Mouse (Mus musculus): ENCODE results near the gene Gm11634. TPM values are rescaled to one million over a fixed set of nuclear protein-coding genes. Genes with fewer than 3 reads are reported as not detected.
A peak's percentile ranks its signal among the peaks of the same experiment; 100 is the strongest.
"Not testable (repeated sequence)": the region's sequence is repeated elsewhere in the genome, so short reads cannot be mapped to it uniquely, and the experiment has no call there.

The Gm11634 gene
- polyA plus RNA-seq, 1 experiment from 2014 or later, result not detected

DNA sequence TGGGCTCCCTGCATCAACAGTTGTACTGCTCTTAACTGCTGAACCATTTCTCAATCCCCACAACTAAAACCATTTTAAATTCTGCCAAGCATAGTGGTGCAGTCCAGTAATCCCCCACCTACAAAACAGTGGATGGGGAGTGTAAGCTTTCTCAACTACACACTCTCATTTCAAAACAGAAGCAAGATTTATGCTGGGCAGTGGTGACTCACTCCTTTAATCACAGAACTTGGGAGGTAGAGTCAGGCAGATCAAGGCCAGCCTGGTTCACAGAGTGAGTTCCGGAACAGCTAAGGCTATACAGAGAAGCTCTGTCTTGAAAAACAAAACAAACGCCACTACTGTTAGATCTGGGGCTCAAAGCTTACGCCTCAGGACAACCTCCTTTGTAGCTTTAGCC, 19.5 kb upstream of the Gm11634 start:
- no peaks in the 10 kb centered on the region for H3K27me3 ChIP-seq (replicated peaks; ENCODE audit: control insufficient read depth, insufficient read depth, low read length)
- no peak overlapping the region for H3K9ac ChIP-seq (ENCODE audit: low read length)
- no peak overlapping the region for H3K27ac ChIP-seq (ENCODE audit: low read depth, low read length)
- H3K36me3 ChIP-seq (ENCODE audit: control insufficient read depth, insufficient read depth, low read length), result no peaks in the 10 kb centered on the region
- H3K4me1 ChIP-seq (ENCODE audit: control insufficient read depth, insufficient read depth, low read length), result peaks cover 19% of the 10 kb centered on the region
- no peak overlapping the region for H3K4me2 ChIP-seq (ENCODE audit: low read length)
- DNase-seq (ENCODE audit: low spot score) (no peak), ATAC-seq (no peak)
- H3K4me3 ChIP-seq (ENCODE audit: low read depth, low read length), result no peak overlapping the region
- 67% methylated on average over 3 of the region's 3 CpGs for WGBS
- H3K9me3 ChIP-seq (replicated peaks; ENCODE audit: control insufficient read depth, low read length), result no peaks in the 10 kb centered on the region

DNA sequence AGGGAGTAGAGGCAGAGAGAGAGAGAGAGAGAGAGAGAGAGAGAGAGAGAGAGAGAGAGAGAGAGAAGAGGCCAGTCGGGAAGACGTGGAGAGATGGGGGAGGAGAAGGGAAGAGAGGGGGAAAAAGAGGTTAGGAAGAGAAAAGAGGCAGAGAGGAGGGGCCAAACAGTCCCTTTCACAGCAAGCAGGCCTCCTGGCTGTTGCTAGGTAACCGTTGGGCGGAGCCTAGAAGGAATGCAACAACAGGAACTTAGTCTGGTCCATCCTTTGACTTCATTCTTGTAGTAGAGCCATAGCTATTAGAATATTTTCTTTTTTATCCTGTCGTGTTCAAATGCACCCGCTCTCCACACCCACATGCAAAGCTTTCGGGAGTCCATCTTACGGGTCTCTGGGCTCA, 18.8 kb upstream of the Gm11634 start:
- Histone ChIP-seq H3K27ac (ENCODE audit: low read depth, low read length) (peak overlapping the region; percentile 83), H3K4me2 (ENCODE audit: low read length) (peak overlapping the region; percentile 31), H3K27me3 (replicated peaks; ENCODE audit: control insufficient read depth, insufficient read depth, low read length) (no peaks in the 10 kb centered on the region), H3K9ac (ENCODE audit: low read length) (no peak overlapping the region), H3K4me3 (ENCODE audit: low read depth, low read length) (no peak overlapping the region), H3K4me1 (ENCODE audit: control insufficient read depth, insufficient read depth, low read length) (peaks cover 20% of the 10 kb centered on the region), H3K36me3 (ENCODE audit: control insufficient read depth, insufficient read depth, low read length) (no peaks in the 10 kb centered on the region), H3K9me3 (replicated peaks; ENCODE audit: control insufficient read depth, low read length) (no peaks in the 10 kb centered on the region)
- peak; percentile 92 for DNase-seq (ENCODE audit: low spot score)
- ATAC-seq, result peak; percentile 63
- WGBS, result 5% methylated on average over 7 of the region's 8 CpGs

DNA sequence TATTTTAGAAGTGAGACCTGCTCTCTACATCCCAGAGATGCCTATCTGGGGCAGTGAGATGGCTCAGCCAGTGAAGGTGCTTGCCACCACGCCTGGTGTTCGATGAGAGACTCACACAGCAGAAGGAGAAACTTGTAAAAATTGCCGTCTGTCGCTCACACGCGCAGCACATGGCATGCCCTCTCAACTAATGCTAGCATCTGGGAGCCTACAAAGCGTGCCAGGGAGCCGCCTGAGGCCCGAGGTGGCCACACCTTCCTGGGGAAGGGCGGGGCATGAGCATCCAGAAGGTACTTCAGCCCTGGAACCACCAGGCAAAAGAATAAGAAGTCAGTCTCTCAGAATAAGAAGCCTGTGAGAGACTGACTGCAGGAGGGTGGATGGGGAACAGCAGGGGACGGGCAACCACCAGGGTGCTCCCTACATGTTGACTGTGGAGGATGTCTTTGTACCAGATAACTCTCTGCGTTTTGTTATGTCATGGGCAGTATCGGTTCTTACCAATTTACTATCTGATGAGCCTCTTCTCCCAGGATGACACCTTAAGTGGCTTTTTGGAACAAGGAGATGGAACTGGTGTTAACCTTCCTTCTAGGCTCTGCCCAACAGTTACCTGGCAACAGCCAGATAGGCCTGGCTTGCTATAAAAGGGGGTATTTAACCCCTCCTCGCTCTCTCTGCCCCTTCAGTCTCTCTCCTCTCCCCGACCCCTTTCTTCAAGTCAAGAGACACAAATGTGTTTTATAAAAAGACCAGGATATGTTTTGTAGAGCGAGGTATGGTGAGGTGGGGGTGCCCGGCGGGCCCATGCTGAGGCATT, 18.1 kb upstream of the Gm11634 start:
- Histone ChIP-seq H3K36me3 (ENCODE audit: control insufficient read depth, insufficient read depth, low read length) (no peaks in the 10 kb centered on the region), H3K27me3 (replicated peaks; ENCODE audit: control insufficient read depth, insufficient read depth, low read length) (no peaks in the 10 kb centered on the region), H3K9me3 (replicated peaks; ENCODE audit: control insufficient read depth, low read length) (no peaks in the 10 kb centered on the region), H3K9ac (ENCODE audit: low read length) (no peak overlapping the region), H3K4me1 (ENCODE audit: control insufficient read depth, insufficient read depth, low read length) (peaks cover 20% of the 10 kb centered on the region), H3K4me2 (ENCODE audit: low read length) (peak overlapping the region; percentile 31), H3K27ac (ENCODE audit: low read depth, low read length) (peak overlapping the region; percentile 83), H3K4me3 (ENCODE audit: low read depth, low read length) (no peak overlapping the region)
- DNase-seq (ENCODE audit: low spot score), result peak; percentile 87
- peak; percentile 81 for ATAC-seq
- 16% methylated on average over 18 of the region's 18 CpGs for WGBS

DNA sequence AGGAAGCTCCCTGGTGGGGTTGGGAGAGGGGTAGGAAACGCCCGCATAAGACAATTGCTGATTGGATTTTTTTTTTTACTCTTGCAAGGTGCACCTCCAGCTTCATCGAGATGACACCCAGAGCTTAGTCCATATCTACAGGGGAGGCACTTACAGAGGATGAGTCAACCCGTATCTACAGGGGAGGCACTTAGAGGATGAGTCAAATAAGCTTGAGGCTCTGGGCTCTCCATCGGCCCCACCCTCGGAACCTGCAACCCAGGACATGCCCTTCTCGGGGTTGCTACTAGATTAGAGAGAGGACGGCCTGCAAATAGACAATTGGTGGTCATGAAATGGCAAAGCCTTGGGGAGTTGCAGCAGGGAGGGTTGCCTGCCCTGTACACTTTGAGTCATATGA, 17.0 kb upstream of the Gm11634 start:
- no peak for ATAC-seq
- peak overlapping the region; percentile 9; the same call in 1 of the 2 replicates for H3K27ac ChIP-seq (ENCODE audit: low read depth, low read length)

DNA sequence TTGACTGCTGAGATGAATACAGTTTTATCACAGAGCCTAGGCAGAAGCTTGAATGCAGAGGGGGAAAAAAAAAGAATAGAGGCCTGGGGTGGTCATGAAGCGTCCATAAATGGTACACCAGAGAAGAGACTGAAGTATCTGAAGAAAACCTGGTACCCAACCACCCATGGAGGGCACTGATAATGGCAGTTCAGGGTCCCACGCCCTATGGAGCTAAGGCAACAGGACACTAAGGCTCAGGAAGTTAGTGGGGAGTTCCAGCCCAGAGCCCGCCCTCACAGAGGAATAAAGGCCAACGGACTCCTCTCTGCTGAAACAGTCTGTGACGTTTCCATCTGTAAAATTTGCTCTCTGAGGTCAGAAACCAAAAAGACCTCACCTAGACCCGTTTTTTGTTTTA, 16.3 kb upstream of the Gm11634 start:
- no peaks in the 10 kb centered on the region for H3K27me3 ChIP-seq (replicated peaks; ENCODE audit: control insufficient read depth, insufficient read depth, low read length)
- H3K4me2 ChIP-seq (ENCODE audit: low read length), result no peak overlapping the region
- DNase-seq (ENCODE audit: low spot score) (no peak), ATAC-seq (no peak)
- peaks cover 20% of the 10 kb centered on the region for H3K4me1 ChIP-seq (ENCODE audit: control insufficient read depth, insufficient read depth, low read length)
- 90% methylated on average over 6 of the region's 6 CpGs for WGBS
- no peak overlapping the region for H3K27ac ChIP-seq (ENCODE audit: low read depth, low read length)
- H3K9ac ChIP-seq (ENCODE audit: low read length), result no peak overlapping the region
- no peaks in the 10 kb centered on the region for H3K36me3 ChIP-seq (ENCODE audit: control insufficient read depth, insufficient read depth, low read length)
- H3K9me3 ChIP-seq (replicated peaks; ENCODE audit: control insufficient read depth, low read length), result no peaks in the 10 kb centered on the region
- H3K4me3 ChIP-seq (ENCODE audit: low read depth, low read length), result no peak overlapping the region

More for the DNA sequence above, 17.0 kb upstream of the Gm11634 start:
- Histone ChIP-seq H3K4me2 (ENCODE audit: low read length) (no peak overlapping the region), H3K9me3 (replicated peaks; ENCODE audit: control insufficient read depth, low read length) (no peaks in the 10 kb centered on the region), H3K9ac (ENCODE audit: low read length) (no peak overlapping the region), H3K36me3 (ENCODE audit: control insufficient read depth, insufficient read depth, low read length) (no peaks in the 10 kb centered on the region), H3K4me1 (ENCODE audit: control insufficient read depth, insufficient read depth, low read length) (peaks cover 20% of the 10 kb centered on the region), H3K4me3 (ENCODE audit: low read depth, low read length) (no peak overlapping the region), H3K27me3 (replicated peaks; ENCODE audit: control insufficient read depth, insufficient read depth, low read length) (no peaks in the 10 kb centered on the region)
- 94% methylated on average over 8 of the region's 8 CpGs for WGBS
- DNase-seq (ENCODE audit: low spot score), result no peak

DNA sequence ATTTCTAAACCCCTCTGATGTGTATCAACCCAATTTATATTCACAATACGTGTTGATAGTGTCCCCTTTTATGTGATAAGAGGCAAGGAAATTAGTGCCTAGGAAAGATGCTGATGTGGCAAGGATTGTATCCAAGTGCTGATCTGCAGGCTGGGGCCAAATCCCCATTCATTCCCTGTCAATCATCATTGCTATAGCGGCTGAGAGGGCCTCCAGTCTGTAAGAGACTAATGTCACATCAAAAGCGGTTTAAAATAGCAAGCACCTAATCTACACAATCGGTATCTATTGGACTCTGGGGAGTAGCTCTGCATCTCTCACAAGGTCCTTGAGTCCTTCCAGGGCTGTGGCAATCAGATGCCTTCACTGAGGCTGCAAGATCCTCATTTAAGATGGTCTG, 15.1 kb upstream of the Gm11634 start:
- peaks cover 20% of the 10 kb centered on the region for H3K4me1 ChIP-seq (ENCODE audit: control insufficient read depth, insufficient read depth, low read length)
- H3K9me3 ChIP-seq (replicated peaks; ENCODE audit: control insufficient read depth, low read length), result no peaks in the 10 kb centered on the region
- H3K36me3 ChIP-seq (ENCODE audit: control insufficient read depth, insufficient read depth, low read length), result no peaks in the 10 kb centered on the region
- no peak overlapping the region for H3K9ac ChIP-seq (ENCODE audit: low read length)
- 14% methylated on average over 4 of the region's 4 CpGs for WGBS
- H3K4me2 ChIP-seq (ENCODE audit: low read length), result no peak overlapping the region
- no peak for ATAC-seq
- H3K27me3 ChIP-seq (replicated peaks; ENCODE audit: control insufficient read depth, insufficient read depth, low read length), result no peaks in the 10 kb centered on the region
- no peak overlapping the region for H3K4me3 ChIP-seq (ENCODE audit: low read depth, low read length)
- peak; percentile 28 for DNase-seq (ENCODE audit: low spot score)
- H3K27ac ChIP-seq (ENCODE audit: low read depth, low read length), result peak overlapping the region; percentile 18; the same call in 1 of the 2 replicates

DNA sequence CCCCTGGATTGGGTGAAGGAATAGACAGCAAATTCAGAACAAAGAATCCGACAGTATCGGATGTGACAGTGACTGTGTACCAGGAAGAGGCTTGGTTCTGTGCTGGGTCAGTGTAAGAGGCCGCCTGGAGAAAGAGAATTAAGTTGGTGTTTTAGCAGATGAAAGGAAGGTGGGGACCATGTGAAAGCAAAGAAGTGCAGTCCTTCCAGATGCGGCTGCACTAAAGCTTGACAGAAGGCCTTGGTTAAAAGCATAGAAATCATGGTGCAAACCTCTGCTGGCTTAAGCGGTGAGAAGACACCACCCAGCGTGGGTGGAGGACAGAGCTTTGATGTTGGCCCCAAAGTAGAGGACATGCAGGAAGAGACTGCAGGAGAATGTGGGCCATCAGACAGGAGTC, 14.5 kb upstream of the Gm11634 start:
- Histone ChIP-seq H3K9me3 (replicated peaks; ENCODE audit: control insufficient read depth, low read length) (no peaks in the 10 kb centered on the region), H3K27ac (ENCODE audit: low read depth, low read length) (0 out of 2 replicates have a peak overlapping the region, but pooled peaks have one; percentile 18), H3K4me2 (ENCODE audit: low read length) (no peak overlapping the region), H3K9ac (ENCODE audit: low read length) (no peak overlapping the region), H3K4me1 (ENCODE audit: control insufficient read depth, insufficient read depth, low read length) (peaks cover 20% of the 10 kb centered on the region), H3K4me3 (ENCODE audit: low read depth, low read length) (no peak overlapping the region), H3K27me3 (replicated peaks; ENCODE audit: control insufficient read depth, insufficient read depth, low read length) (no peaks in the 10 kb centered on the region), H3K36me3 (ENCODE audit: control insufficient read depth, insufficient read depth, low read length) (no peaks in the 10 kb centered on the region)
- ATAC-seq, result no peak
- DNase-seq (ENCODE audit: low spot score), result no peak
- 78% methylated on average over 6 of the region's 6 CpGs for WGBS

DNA sequence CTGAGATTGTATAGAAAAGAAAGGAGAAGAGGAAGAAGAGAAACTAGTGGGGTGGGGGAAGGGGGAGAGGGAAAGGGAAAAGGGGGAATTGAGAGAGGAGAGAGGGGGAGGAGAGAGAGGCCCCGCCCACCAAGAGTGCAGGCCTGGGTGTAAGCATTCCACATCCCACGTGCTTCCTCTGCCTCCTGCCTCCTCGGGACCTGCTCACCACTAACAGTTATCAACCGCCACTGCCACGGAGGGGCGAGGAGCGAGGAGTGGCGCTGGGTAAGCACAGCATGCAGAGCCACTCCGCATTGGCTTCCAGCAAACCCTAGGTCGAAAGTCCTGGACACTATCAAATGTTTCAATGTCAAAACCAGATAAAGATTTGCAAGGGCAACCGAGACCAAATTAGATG, 11.4 kb upstream of the Gm11634 start:
- Histone ChIP-seq H3K4me3 (ENCODE audit: low read depth, low read length) (no peak overlapping the region), H3K36me3 (ENCODE audit: control insufficient read depth, insufficient read depth, low read length) (no peaks in the 10 kb centered on the region), H3K9ac (ENCODE audit: low read length) (no peak overlapping the region), H3K27me3 (replicated peaks; ENCODE audit: control insufficient read depth, insufficient read depth, low read length) (no peaks in the 10 kb centered on the region), H3K4me1 (ENCODE audit: control insufficient read depth, insufficient read depth, low read length) (peaks cover 9% of the 10 kb centered on the region), H3K4me2 (ENCODE audit: low read length) (no peak overlapping the region), H3K27ac (ENCODE audit: low read depth, low read length) (no peak overlapping the region), H3K9me3 (replicated peaks; ENCODE audit: control insufficient read depth, low read length) (no peaks in the 10 kb centered on the region)
- DNase-seq (ENCODE audit: low spot score) (no peak), ATAC-seq (no peak)
- WGBS, result 47% methylated on average over 11 of the region's 11 CpGs

DNA sequence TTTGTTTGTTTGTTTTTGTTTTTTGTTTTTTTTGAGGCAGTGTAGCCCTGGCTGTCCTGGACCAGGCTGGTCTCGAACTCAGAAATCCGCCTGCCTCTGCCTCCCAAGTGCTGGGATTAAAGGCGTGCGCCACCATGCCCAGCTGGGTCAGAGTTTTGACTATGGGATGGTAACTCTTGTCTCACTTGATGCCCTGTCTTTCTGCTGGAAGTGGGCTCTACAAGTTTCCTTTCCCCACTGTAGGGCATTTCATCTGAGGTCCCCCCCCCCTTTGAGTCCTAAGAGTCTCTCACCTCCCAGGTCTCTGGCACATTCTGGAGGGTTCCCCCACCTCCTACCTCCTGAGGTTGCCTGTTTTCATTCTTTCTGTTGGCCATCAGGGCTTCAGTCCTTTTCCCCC, 8.1 kb upstream of the Gm11634 start:
- not testable (repeated sequence) for ATAC-seq; DNase-seq (ENCODE audit: low spot score)

More for the DNA sequence above, 8.1 kb upstream of the Gm11634 start:
- not testable (repeated sequence) for H3K9me3 ChIP-seq (replicated peaks; ENCODE audit: control insufficient read depth, low read length); H3K9ac ChIP-seq (ENCODE audit: low read length); H3K4me1 ChIP-seq (ENCODE audit: control insufficient read depth, insufficient read depth, low read length); H3K4me3 ChIP-seq (ENCODE audit: low read depth, low read length); H3K36me3 ChIP-seq (ENCODE audit: control insufficient read depth, insufficient read depth, low read length); H3K27ac ChIP-seq (ENCODE audit: low read depth, low read length); H3K4me2 ChIP-seq (ENCODE audit: low read length); H3K27me3 ChIP-seq (replicated peaks; ENCODE audit: control insufficient read depth, insufficient read depth, low read length)
- 94% methylated on average over 4 of the region's 4 CpGs for WGBS
